Mouse (Mus musculus) liver, embryonic 14.5 days (tissue): ENCODE data around the gene Ttll13. TPM values are rescaled to one million over a fixed set of nuclear protein-coding genes. Genes with fewer than 3 reads are reported as not detected.

Source experiments
- ATAC-seq: fragments of 200-750 bp; cut with Nextera tagmentation; 2 replicates; pipeline ENCODE4 v1.8.0; 2017; ENCODE audit warnings: moderate number of reproducible peaks, mild to moderate bottlenecking, moderate library complexity; ENCODE audit not compliant: insufficient read depth
- DNase-seq, 3 experiments: peaks; one replicate each; pipeline ENCODE4 v3.0.0-alpha.2; 2012 to 2013; ENCODE audit warnings: low read depth in 3 of 3, low spot score in 3 of 3
- H3K27ac ChIP-seq: fragments of 300-500 bp; sonication (generic); 2 replicates; pipeline ENCODE4 v1.5.1; 2014; ENCODE audit warnings: moderate library complexity, mild to moderate bottlenecking, control low read depth, inconsistent platforms
- H3K27me3 ChIP-seq: fragments of 300-500 bp; sonication (generic); 2 replicates; pipeline ENCODE4 v1.6.1; 2014; ENCODE audit warnings: mild to moderate bottlenecking, low read length, moderate library complexity; ENCODE audit not compliant: control insufficient read depth, insufficient read depth
- H3K36me3 ChIP-seq: fragments of 300-500 bp; sonication (generic); replicated peaks from 2 replicates; pipeline ENCODE4 v1.6.1; 2014; ENCODE audit warnings: low read depth; ENCODE audit not compliant: control insufficient read depth, insufficient read depth
- H3K4me1 ChIP-seq, 2 experiments: fragments of 200-500 bp in 1 of 2; fragments of 300-500 bp in 1 of 2; sonication (generic) in 1 of 2; replicated peaks; 2 replicates each; pipeline ENCODE4 v1.6.1; 2012 to 2014; ENCODE audit warnings: antibody characterized with exemption in 1 of 2, inconsistent platforms in 1 of 2, low read length in 1 of 2; ENCODE audit not compliant: control insufficient read depth in 2 of 2, insufficient read depth in 2 of 2
- H3K4me2 ChIP-seq: fragments of 300-500 bp; sonication (generic); 2 replicates; pipeline ENCODE4 v1.6.1; 2014; ENCODE audit warnings: low read depth, mild to moderate bottlenecking, control low read depth, moderate library complexity
- H3K4me3 ChIP-seq, 2 experiments: fragments of 200-500 bp in 1 of 2; fragments of 300-500 bp in 1 of 2; sonication (generic) in 1 of 2; 2 replicates each; pipeline ENCODE4 v1.5.1; 2012 to 2014; ENCODE audit warnings: low read depth in 2 of 2, low read length in 2 of 2, mild to moderate bottlenecking in 2 of 2, control low read depth in 1 of 2, inconsistent platforms in 1 of 2, moderate library complexity in 1 of 2; ENCODE audit not compliant: insufficient read depth in 1 of 2
- H3K9ac ChIP-seq: fragments of 300-500 bp; sonication (generic); replicated peaks from 2 replicates; pipeline ENCODE4 v1.6.1; 2014; ENCODE audit warnings: mild to moderate bottlenecking, control low read depth, moderate library complexity
- H3K9me3 ChIP-seq: fragments of 300-500 bp; sonication (generic); 2 replicates; pipeline ENCODE4 v1.6.1; 2016; ENCODE audit warnings: low read length, mixed read lengths; ENCODE audit not compliant: control insufficient read depth
- CTCF ChIP-seq: IDR thresholded peaks from 2 replicates; pipeline ENCODE4 v1.5.1; 2016; ENCODE audit warnings: antibody characterized with exemption, low read depth, control low read depth
- EP300 ChIP-seq: IDR thresholded peaks from 2 replicates; pipeline ENCODE4 v1.6.1; 2016; ENCODE audit warnings: antibody characterized with exemption, low read depth
- whole genome bisulfite sequencing: fragments of 180-500 bp; shearing (Covaris S2); extraction: QIAGEN DNeasy Blood & Tissue Kit; methylation state at CpG from one replicate; pipeline ENCODE4 v1.1.7; 2014; ENCODE audit not compliant: insufficient replicate concordance; 5-methylcytosine and 5-hydroxymethylcytosine counted together
- polyA plus RNA-seq, 2 experiments: library from polyadenylated mRNA; depleted of rRNA in 1 of 2; stranded (reverse) in 1 of 2; unstranded in 1 of 2; fragments of >200 nt; fragmentation: Nextera tagmentation in 1 of 2; extraction: Ambion mirVana in 1 of 2; gene quantifications; 2 replicates each; pipeline versions ENCODE4 v1.2.1 to v1.2.3; 2012 to 2014

Gene Ttll13
- polyA plus RNA-seq, 2 experiments: 0.20 to 0.23 TPM

DNA sequence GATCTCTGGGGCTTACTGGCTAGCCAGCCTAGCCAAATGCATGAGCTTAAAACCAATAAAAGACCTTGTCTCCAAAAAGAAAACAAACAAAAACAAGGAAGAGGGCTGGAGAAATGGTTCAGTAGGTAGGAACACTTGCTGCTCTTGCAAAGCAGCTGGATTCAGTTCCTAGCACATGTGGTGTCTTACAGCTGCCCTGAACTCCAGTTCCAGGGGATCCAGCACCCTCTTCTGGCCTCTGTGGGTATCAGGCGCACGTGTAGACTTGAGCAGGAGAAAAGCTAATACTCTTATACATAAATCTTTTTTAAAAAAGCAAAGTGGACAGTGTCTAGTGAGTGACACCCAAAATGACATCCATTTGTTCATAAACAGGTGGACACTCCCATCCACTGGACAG, 55.3 kb downstream of the Ttll13 start:
- Histone ChIP-seq H3K4me3 (no peak overlapping the region), H3K36me3 (peaks cover 91% of the 10 kb centered on the region), H3K4me1 (peaks cover 3 to 7% of the 10 kb centered on the region in 2 experiments), H3K27ac (no peak overlapping the region), H3K9me3 (no peaks in the 10 kb centered on the region), H3K9ac (no peak overlapping the region), H3K27me3 (no peaks in the 10 kb centered on the region), H3K4me2 (no peak overlapping the region)
- no peak for ATAC-seq
- TF ChIP-seq EP300 (no peak), CTCF (peak; percentile 54)
- DNase-seq: no peak
- WGBS: 83% methylated on average over 2 of the region's 2 CpGs

DNA sequence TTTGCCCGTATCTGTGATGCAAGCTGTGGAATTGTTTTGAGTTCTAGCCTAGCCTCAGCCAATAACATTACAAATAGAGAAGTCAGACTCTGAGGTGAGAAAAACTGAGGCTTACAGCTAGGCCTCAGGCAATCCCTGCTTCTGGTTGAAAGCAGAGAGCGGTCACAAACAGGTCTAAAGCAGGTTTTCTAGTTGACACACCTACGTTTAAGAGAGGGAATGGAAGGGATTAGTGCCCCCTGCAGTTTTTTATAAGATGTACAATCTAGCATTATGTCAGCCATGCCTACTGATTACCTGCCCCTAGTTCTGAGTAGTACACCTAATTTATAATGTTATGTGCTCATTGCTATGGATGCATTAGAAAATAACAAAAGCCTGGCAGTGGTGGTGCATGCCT, 61.6 kb downstream of the Ttll13 start:
- ATAC-seq: no peak
- Histone ChIP-seq H3K27ac (no peak overlapping the region), H3K4me2 (no peak overlapping the region), H3K9me3 (no peaks in the 10 kb centered on the region), H3K4me3 (no peak overlapping the region), H3K36me3 (peaks cover 100% of the 10 kb centered on the region), H3K4me1 (no peaks in the 10 kb centered on the region), H3K9ac (no peak overlapping the region), H3K27me3 (no peaks in the 10 kb centered on the region)
- 91% methylated on average over 3 of the region's 3 CpGs for whole genome bisulfite sequencing
- TF ChIP-seq EP300 (no peak), CTCF (no peak)
- DNase-seq: no peak

Other genes starting within 250 kb of the Ttll13 start
- gene Zfp710, start 221.6 kb upstream of the Ttll13 start, polyA plus RNA-seq (2012; rRNA removed): 5.9 and 6.5 TPM in 2 replicates
- 3.7 and 4.0 TPM in 2 replicates for gene Zfp710, start 221.6 kb upstream of the Ttll13 start, polyA plus RNA-seq (2014; fragmentation: Nextera tagmentation; extraction: Ambion mirVana)
- gene Idh2, start 131.0 kb upstream of the Ttll13 start, polyA plus RNA-seq (2012; rRNA removed): 83.7 and 88.2 TPM in 2 replicates
- 128 and 132 TPM in 2 replicates for gene Idh2, start 131.0 kb upstream of the Ttll13 start, polyA plus RNA-seq (2014; fragmentation: Nextera tagmentation; extraction: Ambion mirVana)
- gene Sema4b, start 59.5 kb upstream of the Ttll13 start, polyA plus RNA-seq (2012; rRNA removed): 6.1 and 6.4 TPM in 2 replicates
- gene Sema4b, start 59.5 kb upstream of the Ttll13 start, polyA plus RNA-seq (2014; fragmentation: Nextera tagmentation; extraction: Ambion mirVana): 8.5 and 9.9 TPM in 2 replicates
- 43.1 and 45.9 TPM in 2 replicates for gene Cib1, start 13.6 kb upstream of the Ttll13 start, polyA plus RNA-seq (2012; rRNA removed)
- gene Cib1, start 13.6 kb upstream of the Ttll13 start, polyA plus RNA-seq (2014; fragmentation: Nextera tagmentation; extraction: Ambion mirVana): 90.6 and 94.2 TPM in 2 replicates
- gene Gdpgp1, start 13.5 kb upstream of the Ttll13 start, polyA plus RNA-seq (2012; rRNA removed): 1.3 TPM in 2 replicates
- gene Gdpgp1, start 13.5 kb upstream of the Ttll13 start, polyA plus RNA-seq (2014; fragmentation: Nextera tagmentation; extraction: Ambion mirVana): 1.1 and 1.2 TPM in 2 replicates
- 14.2 and 21.4 TPM in 2 replicates for gene Ngrn, start 14.8 kb downstream of the Ttll13 start, polyA plus RNA-seq (2012; rRNA removed)
- gene Ngrn, start 14.8 kb downstream of the Ttll13 start, polyA plus RNA-seq (2014; fragmentation: Nextera tagmentation; extraction: Ambion mirVana): 26.7 and 28.3 TPM in 2 replicates
- 5.3 and 6.7 TPM in 2 replicates for gene Vps33b, start 23.3 kb downstream of the Ttll13 start, polyA plus RNA-seq (2012; rRNA removed)
- gene Vps33b, start 23.3 kb downstream of the Ttll13 start, polyA plus RNA-seq (2014; fragmentation: Nextera tagmentation; extraction: Ambion mirVana): 3.6 and 4.2 TPM in 2 replicates
- gene Prc1, start 48.1 kb downstream of the Ttll13 start, polyA plus RNA-seq (2012; rRNA removed): 61.6 and 76.5 TPM in 2 replicates
- gene Prc1, start 48.1 kb downstream of the Ttll13 start, polyA plus RNA-seq (2014; fragmentation: Nextera tagmentation; extraction: Ambion mirVana): 131 TPM in 2 replicates
- 4.4 and 6.6 TPM in 2 replicates for gene Rccd1, start 78.1 kb downstream of the Ttll13 start, polyA plus RNA-seq (2012; rRNA removed)
- gene Rccd1, start 78.1 kb downstream of the Ttll13 start, polyA plus RNA-seq (2014; fragmentation: Nextera tagmentation; extraction: Ambion mirVana): 1.6 and 2.8 TPM in 2 replicates
- gene Unc45a, start 94.6 kb downstream of the Ttll13 start, polyA plus RNA-seq (2012; rRNA removed): 3.8 and 7.1 TPM in 2 replicates
- 5.6 and 7.3 TPM in 2 replicates for gene Unc45a, start 94.6 kb downstream of the Ttll13 start, polyA plus RNA-seq (2014; fragmentation: Nextera tagmentation; extraction: Ambion mirVana)
- gene Hddc3, start 96.7 kb downstream of the Ttll13 start, polyA plus RNA-seq (2012; rRNA removed): 5.0 and 5.3 TPM in 2 replicates
- 2.8 and 4.6 TPM in 2 replicates for gene Hddc3, start 96.7 kb downstream of the Ttll13 start, polyA plus RNA-seq (2014; fragmentation: Nextera tagmentation; extraction: Ambion mirVana)
- gene Man2a2, start 125.0 kb downstream of the Ttll13 start, polyA plus RNA-seq (2012; rRNA removed): 4.9 TPM in 2 replicates
- 1.5 and 1.7 TPM in 2 replicates for gene Man2a2, start 125.0 kb downstream of the Ttll13 start, polyA plus RNA-seq (2014; fragmentation: Nextera tagmentation; extraction: Ambion mirVana)
- 9.8 and 11.9 TPM in 2 replicates for gene Fes, start 141.6 kb downstream of the Ttll13 start, polyA plus RNA-seq (2012; rRNA removed)
- gene Fes, start 141.6 kb downstream of the Ttll13 start, polyA plus RNA-seq (2014; fragmentation: Nextera tagmentation; extraction: Ambion mirVana): 9.0 and 10.1 TPM in 2 replicates
- 6.0 and 6.7 TPM in 2 replicates for gene Furin, start 159.1 kb downstream of the Ttll13 start, polyA plus RNA-seq (2012; rRNA removed)
- gene Furin, start 159.1 kb downstream of the Ttll13 start, polyA plus RNA-seq (2014; fragmentation: Nextera tagmentation; extraction: Ambion mirVana): 3.8 and 4.5 TPM in 2 replicates